Mouse (Mus musculus) liver, embryonic 16.5 days (tissue): Measurements from ENCODE around the gene Pigt. TPM values are rescaled to one million over a fixed set of nuclear protein-coding genes. Genes with fewer than 3 reads are reported as not detected.
A peak's percentile ranks its signal among the peaks of the same experiment; 100 is the strongest.

Experiments
- ATAC-seq: fragments of 200-750 bp; cut with Nextera tagmentation; 2 replicates; pipeline ENCODE4 v1.8.0; 2017; ENCODE audit warnings: low read depth, mild to moderate bottlenecking, moderate number of reproducible peaks, moderate library complexity
- H3K27ac ChIP-seq: fragments of 300-500 bp; sonication (generic); 2 replicates; pipeline ENCODE4 v1.5.1; 2014; ENCODE audit warnings: mild to moderate bottlenecking, low read length
- H3K27me3 ChIP-seq: fragments of 300-500 bp; sonication (generic); 2 replicates; pipeline ENCODE4 v1.6.1; 2014; ENCODE audit warnings: low read depth, low read length, mixed read lengths; ENCODE audit not compliant: control insufficient read depth, insufficient read depth
- H3K36me3 ChIP-seq: fragments of 300-500 bp; sonication (generic); 2 replicates; pipeline ENCODE4 v1.6.1; 2014; ENCODE audit warnings: mild to moderate bottlenecking; ENCODE audit not compliant: control insufficient read depth, insufficient read depth
- H3K4me1 ChIP-seq: fragments of 300-500 bp; sonication (generic); 2 replicates; pipeline ENCODE4 v1.6.1; 2014; ENCODE audit warnings: low read depth, low read length, mixed read lengths; ENCODE audit not compliant: control insufficient read depth
- H3K4me2 ChIP-seq: fragments of 300-500 bp; sonication (generic); 2 replicates; pipeline ENCODE4 v1.6.1; 2014; ENCODE audit warnings: low read depth, low read length, mixed read lengths
- H3K4me3 ChIP-seq: fragments of 300-500 bp; sonication (generic); 2 replicates; pipeline ENCODE4 v1.5.1; 2014; ENCODE audit warnings: low read depth, mild to moderate bottlenecking, low read length
- H3K9ac ChIP-seq: fragments of 300-500 bp; sonication (generic); 2 replicates; pipeline ENCODE4 v1.6.1; 2014; ENCODE audit warnings: low read depth, low read length
- H3K9me3 ChIP-seq: fragments of 300-500 bp; sonication (generic); replicated peaks from 2 replicates; pipeline ENCODE4 v1.6.1; 2016; ENCODE audit warnings: low read length; ENCODE audit not compliant: control insufficient read depth
- WGBS: fragments of 180-500 bp; shearing (Covaris S2); extraction: QIAGEN DNeasy Blood & Tissue Kit; methylation state at CpG from one replicate; pipeline ENCODE4 v1.1.7; 2014; ENCODE audit not compliant: insufficient replicate concordance; 5-methylcytosine and 5-hydroxymethylcytosine counted together
- polyA plus RNA-seq: library from polyadenylated mRNA; unstranded; fragments of >200 nt; fragmentation: Nextera tagmentation; extraction: Ambion mirVana; gene quantifications from 2 replicates; pipeline ENCODE4 v1.2.1, GENCODE M21; 2015

Gene Pigt
- polyA plus RNA-seq: 20.8 and 24.0 TPM in 2 replicates

- Histone ChIP-seq H3K27me3 (no peaks in the 10 kb centered on the region), H3K4me2 (peak within 1 kb of the TSS; percentile 93), H3K9ac (peak within 1 kb of the TSS; percentile 75), H3K27ac (peak within 1 kb of the TSS; percentile 59), H3K4me3 (peak within 1 kb of the TSS; percentile 87), H3K4me1 (peaks cover 14% of the 10 kb centered on the region), H3K9me3 (no peaks in the 10 kb centered on the region), H3K36me3 (peaks cover 9% of the 10 kb centered on the region)
- peak; percentile 96 for ATAC-seq
- 4% methylated on average over 43 of the region's 43 CpGs for WGBS
Observed at GRCm38 (mm10) chr2:164496847-164497690, at the start of gene Pigt. Gene Pigt (plus strand): TSS chr2:164497520.

- Histone ChIP-seq H3K4me2 (no peak overlapping the region), H3K27ac (no peak overlapping the region), H3K4me3 (no peak overlapping the region), H3K36me3 (no peaks in the 10 kb centered on the region), H3K9ac (no peak overlapping the region), H3K27me3 (peaks cover 8% of the 10 kb centered on the region), H3K4me1 (no peaks in the 10 kb centered on the region; the same call in none of the 2 replicates), H3K9me3 (no peaks in the 10 kb centered on the region)
- ATAC-seq: no peak
- WGBS: 58% methylated on average over 1 of the region's 1 CpGs
Observed at GRCm38 (mm10) chr2:164448140-164448539, 49.2 kb upstream of the Pigt start.

GRCm38 (mm10) chr2:164448921-164449320 is 48.4 kb upstream of the Pigt start:
- Histone ChIP-seq H3K27ac (no peak overlapping the region), H3K9me3 (no peaks in the 10 kb centered on the region), H3K4me2 (no peak overlapping the region), H3K4me3 (no peak overlapping the region), H3K36me3 (no peaks in the 10 kb centered on the region), H3K4me1 (no peaks in the 10 kb centered on the region; the same call in 1 of the 2 replicates), H3K9ac (no peak overlapping the region), H3K27me3 (peaks cover under 1% of the 10 kb centered on the region; the same call in 1 of the 2 replicates)
- ATAC-seq: no peak
- WGBS: 56% methylated on average over 5 of the region's 5 CpGs

GRCm38 (mm10) chr2:164449341-164450042 is 47.8 kb upstream of the Pigt start:
- no peaks in the 10 kb centered on the region for H3K36me3 ChIP-seq
- WGBS: 70% methylated on average over 14 of the region's 14 CpGs
- no peaks in the 10 kb centered on the region; the same call in 1 of the 2 replicates for H3K4me1 ChIP-seq
- H3K27me3 ChIP-seq: no peaks in the 10 kb centered on the region
- ATAC-seq: no peak
- H3K9me3 ChIP-seq: no peaks in the 10 kb centered on the region
- H3K9ac ChIP-seq: no peak overlapping the region
- no peak overlapping the region for H3K27ac ChIP-seq
- H3K4me2 ChIP-seq: no peak overlapping the region
- H3K4me3 ChIP-seq: no peak overlapping the region

- H3K27me3 ChIP-seq: no peaks in the 10 kb centered on the region
- no peak overlapping the region for H3K27ac ChIP-seq
- H3K36me3 ChIP-seq: no peaks in the 10 kb centered on the region
- H3K4me3 ChIP-seq: no peak overlapping the region
- no peak overlapping the region for H3K9ac ChIP-seq
- no peaks in the 10 kb centered on the region; the same call in none of the 2 replicates for H3K4me1 ChIP-seq
- no peak overlapping the region for H3K4me2 ChIP-seq
- no peaks in the 10 kb centered on the region for H3K9me3 ChIP-seq
- ATAC-seq: no peak
- WGBS: 47% methylated on average over 12 of the region's 13 CpGs
Observed at GRCm38 (mm10) chr2:164452000-164452676, 45.2 kb upstream of the Pigt start.

GRCm38 (mm10) chr2:164453047-164453757 is 44.1 kb upstream of the Pigt start:
- Histone ChIP-seq H3K9me3 (no peaks in the 10 kb centered on the region), H3K27me3 (no peaks in the 10 kb centered on the region), H3K4me3 (no peak overlapping the region), H3K36me3 (no peaks in the 10 kb centered on the region), H3K4me2 (no peak overlapping the region), H3K4me1 (no peaks in the 10 kb centered on the region; the same call in none of the 2 replicates), H3K27ac (no peak overlapping the region), H3K9ac (no peak overlapping the region)
- no peak for ATAC-seq
- WGBS: 55% methylated on average over 14 of the region's 14 CpGs

GRCm38 (mm10) chr2:164453887-164454500 is 43.3 kb upstream of the Pigt start:
- 51% methylated on average over 7 of the region's 7 CpGs for WGBS
- ATAC-seq: no peak

GRCm38 (mm10) chr2:164454846-164455245 is 42.5 kb upstream of the Pigt start:
- H3K9ac ChIP-seq: no peak overlapping the region
- H3K27me3 ChIP-seq: no peaks in the 10 kb centered on the region
- H3K4me3 ChIP-seq: no peak overlapping the region
- no peaks in the 10 kb centered on the region for H3K36me3 ChIP-seq
- WGBS: 40% methylated on average over 10 of the region's 10 CpGs
- peak overlapping the region; percentile 48 for H3K27ac ChIP-seq
- no peaks in the 10 kb centered on the region; the same call in none of the 2 replicates for H3K4me1 ChIP-seq
- no peaks in the 10 kb centered on the region for H3K9me3 ChIP-seq
- ATAC-seq: peak; percentile 49
- no peak overlapping the region for H3K4me2 ChIP-seq

More at GRCm38 (mm10) chr2:164453887-164454500, 43.3 kb upstream of the Pigt start:
- no peaks in the 10 kb centered on the region; the same call in none of the 2 replicates for H3K4me1 ChIP-seq
- no peak overlapping the region for H3K27ac ChIP-seq
- H3K9ac ChIP-seq: no peak overlapping the region
- H3K4me2 ChIP-seq: no peak overlapping the region
- H3K9me3 ChIP-seq: no peaks in the 10 kb centered on the region
- no peaks in the 10 kb centered on the region for H3K36me3 ChIP-seq
- no peak overlapping the region for H3K4me3 ChIP-seq
- H3K27me3 ChIP-seq: no peaks in the 10 kb centered on the region
